Mouse (Mus musculus) CH12.LX (cell line): ENCODE results near the gene Shroom1.

Experiments
- CHD1 ChIP-seq: IDR thresholded peaks from 2 replicates; pipeline ENCODE4 v1.6.1; 2012; ENCODE audit warnings: low read depth, low read length, improper control_type of control experiment, inconsistent platforms
- CTCF ChIP-seq, 2 experiments: IDR thresholded peaks in 1 of 2; conservative IDR thresholded peaks in 1 of 2; 2 replicates each; pipeline ENCODE4 v1.5.1; 2011 to 2012; ENCODE audit warnings: low read depth in 2 of 2, low read length in 2 of 2, improper control_type of control experiment in 1 of 2, inconsistent platforms in 1 of 2, mild to moderate bottlenecking in 1 of 2, moderate library complexity in 1 of 2
- ETS1 ChIP-seq: conservative IDR thresholded peaks from 2 replicates; pipeline ENCODE4 v1.6.1; 2012; ENCODE audit warnings: low read depth, mild to moderate bottlenecking, inconsistent platforms, low read length, improper control_type of control experiment, moderate library complexity
- GABPA ChIP-seq: IDR thresholded peaks from 2 replicates; pipeline ENCODE4 v1.6.1; 2012; ENCODE audit warnings: low read depth, low read length, improper control_type of control experiment, inconsistent platforms; ENCODE audit not compliant: insufficient replicate concordance
- HCFC1 ChIP-seq: IDR thresholded peaks from 2 replicates; pipeline ENCODE4 v1.6.1; 2012; ENCODE audit warnings: low read depth, mild to moderate bottlenecking, inconsistent platforms, low read length, improper control_type of control experiment
- JUND ChIP-seq: conservative IDR thresholded peaks from 2 replicates; pipeline ENCODE4 v1.6.1; 2011; ENCODE audit warnings: low read depth, low read length, improper control_type of control experiment
- MAFK ChIP-seq: IDR thresholded peaks from 2 replicates; pipeline ENCODE4 v1.6.1; 2011; ENCODE audit warnings: low read length, improper control_type of control experiment; ENCODE audit not compliant: insufficient replicate concordance
- NELFE ChIP-seq: IDR thresholded peaks from 2 replicates; pipeline ENCODE4 v1.6.1; 2011; ENCODE audit warnings: low read depth, low read length, improper control_type of control experiment
- PAX5 ChIP-seq: IDR thresholded peaks from 2 replicates; pipeline ENCODE4 v1.6.1; 2012; ENCODE audit warnings: low read length, inconsistent platforms, mixed read lengths
- POLR2A ChIP-seq: IDR thresholded peaks from 2 replicates; pipeline ENCODE4 v1.6.1; 2011; ENCODE audit warnings: low read depth, mild to moderate bottlenecking, improper control_type of control experiment, low read length
- TBP ChIP-seq: conservative IDR thresholded peaks from 2 replicates; pipeline ENCODE4 v1.6.1; 2011; ENCODE audit warnings: low read depth, low read length, improper control_type of control experiment
- ZKSCAN1 ChIP-seq: IDR thresholded peaks from 2 replicates; pipeline ENCODE4 v1.6.1; 2012; ENCODE audit warnings: low read depth, inconsistent platforms, low read length, improper control_type of control experiment, borderline replicate concordance

- TF ChIP-seq POLR2A (no peak), CHD1 (no peak), TBP (no peak), CTCF (conservative IDR thresholded peaks at IDR 0.05 in 1 of 2, IDR thresholded peaks at IDR 0.05 in 1 of 2; ENCODE audit: low read depth in 2 of 2, low read length in 2 of 2) (no peak), GABPA (no peak), PAX5 (no peak), ZKSCAN1 (no peak), MAFK (no peak), ETS1 (no peak), NELFE (no peak), HCFC1 (no peak), JUND (no peak)
Observed at GRCm38 (mm10) chr11:53435504-53435903, 21.5 kb upstream of the Shroom1 start.
